Mouse (Mus musculus) G1E (cell line): Measurements from ENCODE around the gene Zfp36l2.

Experiments used
- CTCF ChIP-seq: IDR thresholded peaks from 2 replicates; pipeline ENCODE4 v1.5.1; 2012; ENCODE audit warnings: low read depth, low read length, inconsistent platforms, mixed read lengths
- GATA1 ChIP-seq: IDR thresholded peaks from 2 replicates; pipeline ENCODE4 v1.6.1; 2012; ENCODE audit warnings: borderline replicate concordance, low read length, inconsistent platforms, mixed read lengths
- POLR2AphosphoS5 ChIP-seq: IDR thresholded peaks from 2 replicates; pipeline ENCODE4 v1.6.1; 2012; ENCODE audit warnings: low read depth, low read length, inconsistent platforms; ENCODE audit not compliant: insufficient replicate concordance
- TAL1 ChIP-seq: conservative IDR thresholded peaks from 2 replicates; pipeline ENCODE4 v1.6.1; 2012; ENCODE audit warnings: low read depth, low read length, inconsistent platforms, mixed read lengths

DNA sequence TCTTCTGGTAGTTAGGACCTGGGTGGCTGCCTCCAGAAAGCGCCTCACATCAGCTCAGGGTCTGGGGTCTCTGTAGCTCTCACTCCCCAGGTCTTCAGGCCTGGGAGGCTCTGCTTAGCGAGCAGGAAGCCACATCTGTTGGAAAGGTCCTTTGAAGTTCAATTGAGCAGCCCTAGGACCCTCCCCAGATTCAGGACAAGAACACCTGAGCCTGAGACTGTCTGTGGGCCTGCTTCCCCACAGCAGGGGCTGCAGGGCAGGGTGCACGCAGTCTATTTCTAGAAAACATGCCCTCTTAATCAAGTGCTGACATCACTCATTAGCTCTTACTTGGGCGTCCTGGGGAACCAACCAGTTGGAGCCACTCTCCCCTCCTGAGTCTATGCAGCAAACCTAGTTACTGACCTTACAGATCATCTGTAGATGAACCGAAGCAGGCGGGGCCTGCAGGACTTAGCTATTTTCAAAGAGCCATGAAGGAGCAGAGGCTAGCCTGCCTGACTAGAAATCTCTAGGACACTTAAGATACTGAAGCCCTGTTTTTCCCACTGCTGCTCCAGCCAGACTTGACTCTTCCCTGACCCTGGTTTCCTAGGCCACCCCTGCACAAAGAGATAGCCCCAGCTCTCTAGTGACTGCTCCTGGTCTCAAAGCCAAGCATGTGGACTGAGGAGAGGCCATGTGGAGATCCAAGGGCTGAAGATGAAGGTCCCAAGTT, 29.8 kb downstream of the Zfp36l2 start:
- TF ChIP-seq CTCF (no peak), GATA1 (no peak), TAL1 (no peak), POLR2AphosphoS5 (no peak)
